Comparison of ENCODE assay signal across 8 mouse cellular contexts in genomic region chr11:115612410-115613137, GRCm38 (mm10). TPM values are rescaled to one million over a fixed set of nuclear protein-coding genes. Genes with fewer than 3 reads are reported as not detected.
DNase-seq lines count a peak whose midpoint lies in the region; ATAC-seq and TF ChIP-seq lines count a peak whose summit lies in the region.

Gene Mif4gd (minus strand): TSS chr11:115612969.

- peak within 1 kb of the TSS; percentile 94 for H3K4me2 ChIP-seq in neural tube, embryonic 15.5 days

- peak; percentile 79 for ATAC-seq in neural tube, embryonic 15.5 days (ENCODE audit: low FRiP score)

- H3K27me3 ChIP-seq in neural tube, embryonic 15.5 days (replicated peaks), result 0 out of 2 replicates have a peak, but pooled peaks cover 15% of the 10 kb centered on the region

- H3K9me3 ChIP-seq in neural tube, embryonic 15.5 days (replicated peaks), result no peaks in the 10 kb centered on the region

- under 1% methylated on average over 75 of the region's 80 CpGs for WGBS in lung, adult 2 months
- 0% methylated on average over 70 of the region's 80 CpGs for WGBS in neural tube, embryonic 15.5 days

- DNase-seq in MEL-GATA-1-ER (ENCODE audit: extremely low read depth, low read depth), result peak; percentile 54
- DNase-seq in cerebellum, adult 8-10 months, result peak; percentile 95
- DNase-seq in forelimb bud, embryonic 11.5 days (ENCODE audit: low read depth, low spot score), result peak; percentile 84
- DNase-seq in heart, postnatal 4 days, result peak; percentile 95
- DNase-seq in layer of hippocampus, adult 2 months (ENCODE audit: low spot score in 2 of 2), result peak; percentile 77 to 82
- DNase-seq in lung, adult 2 months, result peak; percentile 98
- peak; percentile 91 for DNase-seq in testis, postnatal 14 days (ENCODE audit: low spot score)

- H3K4me3 ChIP-seq in layer of hippocampus, adult 2 months, result peak within 1 kb of the TSS; percentile 69
- peak within 1 kb of the TSS; percentile 81 for H3K4me3 ChIP-seq in lung, adult 2 months (replicated peaks; ENCODE audit: extremely low read depth, low read depth, low read length)
- H3K4me3 ChIP-seq in neural tube, embryonic 15.5 days (replicated peaks), result peak within 1 kb of the TSS; percentile 72

- TF ChIP-seq CTCF in layer of hippocampus, adult 2 months (conservative IDR thresholded peaks at IDR 0.05), result peak; percentile 69
- no peak for TF ChIP-seq CTCF in lung, adult 2 months (IDR thresholded peaks at IDR 0.05; ENCODE audit: insufficient read depth, low read length)

- H3K36me3 ChIP-seq in neural tube, embryonic 15.5 days, result peaks cover 39% of the 10 kb centered on the region

- peak within 1 kb of the TSS; percentile 76 for H3K9ac ChIP-seq in neural tube, embryonic 15.5 days (replicated peaks)

- peaks cover 8% of the 10 kb centered on the region for H3K4me1 ChIP-seq in lung, adult 2 months (ENCODE audit: control insufficient read depth, insufficient read depth, low read length)
- H3K4me1 ChIP-seq in neural tube, embryonic 15.5 days, result peaks cover 20% of the 10 kb centered on the region

- peak within 1 kb of the TSS; percentile 95 for H3K27ac ChIP-seq in layer of hippocampus, adult 2 months
- peak within 1 kb of the TSS; percentile 86 for H3K27ac ChIP-seq in neural tube, embryonic 15.5 days (replicated peaks)

- TF ChIP-seq POLR2A in lung, adult 2 months (IDR thresholded peaks at IDR 0.05; ENCODE audit: borderline replicate concordance, extremely low read depth, low read depth, low read length), result peak; percentile 59; the same call in 1 of the 2 replicates

RNA-seq across cellular contexts. Expression of gene Mif4gd, which starts in this region (rescaled TPM):
- 10 to 100 TPM; 34.0 to 40.6 TPM for total RNA-seq in heart, postnatal 4 days (2021)
- 10 to 100 TPM; 19.5 to 22.5 TPM for total RNA-seq in layer of hippocampus, adult 2 months (2021)
- 82.0 and 108 TPM in 2 replicates for polyA plus RNA-seq in lung, adult 2 months (2012; rRNA removed)
- 11.5 and 19.4 TPM in 2 replicates for polyA plus RNA-seq in neural tube, embryonic 15.5 days (2015; fragmentation: Nextera tagmentation; extraction: Ambion mirVana)

Comparison
In these comparisons a context has a peak if more than half of its experiments do, and no peak if none do; other contexts are left out.
1. Peak in every context shown above with its lines: DNase-seq, ATAC-seq, H3K4me3 ChIP-seq and H3K27ac ChIP-seq.